Mouse (Mus musculus): Measurements from ENCODE around the gene Armh3. TPM values are rescaled to one million over a fixed set of nuclear protein-coding genes. Genes with fewer than 3 reads are reported as not detected.

Armh3 gene
- total RNA-seq, 1 experiment = 8.0 TPM

GRCm38 (mm10) chr19:45991171-45991570, 7.1 kb downstream of the Armh3 start:
- Histone ChIP-seq H3K36me3 (ENCODE audit: control insufficient read depth, insufficient read depth, low read length, poor library complexity, severe bottlenecking) (peaks cover 6% of the 10 kb centered on the region; the same call in 1 of the 2 replicates), H3K27ac (ENCODE audit: insufficient read depth, low read depth, low read length, poor library complexity, severe bottlenecking) (no peak overlapping the region), H3K9me3 (ENCODE audit: control insufficient read depth, insufficient read depth, low read depth, low read length) (no peaks in the 10 kb centered on the region), H3K4me1 (ENCODE audit: control insufficient read depth in 2 of 2, insufficient read depth in 2 of 2, low read length in 2 of 2, poor library complexity in 1 of 2) (peaks cover 2 to 7% of the 10 kb centered on the region in 2 experiments; a peak in 2 of 4 replicates), H3K4me3 (ENCODE audit: insufficient read depth in 1 of 2, low read depth in 1 of 2, low read length in 2 of 2, poor library complexity in 1 of 2, severe bottlenecking in 1 of 2) (no peak overlapping the region), H3K9ac (ENCODE audit: insufficient read depth, low read depth, low read length, poor library complexity, severe bottlenecking) (peak overlapping the region; percentile 1; the same call in 1 of the 2 replicates)
- in situ Hi-C loops (cut with MboI; ENCODE audit: low sequenced_read_pairs in 2 of 2, unreplicated experiment in 2 of 2) = no loop called here
- DNase-seq (ENCODE audit: low read depth, low spot score) = no peak
- TF ChIP-seq ZC3H11A (IDR thresholded peaks at IDR 0.05; ENCODE audit: borderline replicate concordance, low read depth, low read length) (no peak), HCFC1 (IDR thresholded peaks at IDR 0.05; ENCODE audit: borderline replicate concordance, insufficient read depth, low read length) (no peak), MAFK (IDR thresholded peaks at IDR 0.05; ENCODE audit: insufficient read depth, low read depth, low read length) (no peak), CHD2 (IDR thresholded peaks at IDR 0.05; ENCODE audit: low read depth, low read length) (no peak), ZNF384 (IDR thresholded peaks at IDR 0.05; ENCODE audit: low read depth, low read length) (no peak)

- Histone ChIP-seq H3K9me3 (ENCODE audit: control insufficient read depth, insufficient read depth, low read depth, low read length) (no peaks in the 10 kb centered on the region), H3K27ac (ENCODE audit: insufficient read depth, low read depth, low read length, poor library complexity, severe bottlenecking) (no peak overlapping the region), H3K4me1 (ENCODE audit: control insufficient read depth in 2 of 2, insufficient read depth in 2 of 2, low read length in 2 of 2, poor library complexity in 1 of 2) (peaks cover 2 to 7% of the 10 kb centered on the region in 2 experiments; a peak in 2 of 4 replicates), H3K9ac (ENCODE audit: insufficient read depth, low read depth, low read length, poor library complexity, severe bottlenecking) (no peak overlapping the region), H3K36me3 (ENCODE audit: control insufficient read depth, insufficient read depth, low read length, poor library complexity, severe bottlenecking) (peaks cover 6% of the 10 kb centered on the region; the same call in 1 of the 2 replicates), H3K4me3 (ENCODE audit: insufficient read depth in 1 of 2, low read depth in 1 of 2, low read length in 2 of 2, poor library complexity in 1 of 2, severe bottlenecking in 1 of 2) (no peak overlapping the region)
- in situ Hi-C loops (cut with MboI; ENCODE audit: low sequenced_read_pairs in 2 of 2, unreplicated experiment in 2 of 2) = no loop called here
- no peak for TF ChIP-seq ZNF384 (IDR thresholded peaks at IDR 0.05; ENCODE audit: low read depth, low read length)
- no peak for TF ChIP-seq CHD2 (IDR thresholded peaks at IDR 0.05; ENCODE audit: low read depth, low read length)
- TF ChIP-seq MAFK (IDR thresholded peaks at IDR 0.05; ENCODE audit: insufficient read depth, low read depth, low read length) = no peak
- no peak for TF ChIP-seq ZC3H11A (IDR thresholded peaks at IDR 0.05; ENCODE audit: borderline replicate concordance, low read depth, low read length)
- TF ChIP-seq HCFC1 (IDR thresholded peaks at IDR 0.05; ENCODE audit: borderline replicate concordance, insufficient read depth, low read length) = no peak
- DNase-seq (ENCODE audit: low read depth, low spot score) = no peak
Observed at GRCm38 (mm10) chr19:45988238-45988637, 10.1 kb downstream of the Armh3 start.

DNA sequence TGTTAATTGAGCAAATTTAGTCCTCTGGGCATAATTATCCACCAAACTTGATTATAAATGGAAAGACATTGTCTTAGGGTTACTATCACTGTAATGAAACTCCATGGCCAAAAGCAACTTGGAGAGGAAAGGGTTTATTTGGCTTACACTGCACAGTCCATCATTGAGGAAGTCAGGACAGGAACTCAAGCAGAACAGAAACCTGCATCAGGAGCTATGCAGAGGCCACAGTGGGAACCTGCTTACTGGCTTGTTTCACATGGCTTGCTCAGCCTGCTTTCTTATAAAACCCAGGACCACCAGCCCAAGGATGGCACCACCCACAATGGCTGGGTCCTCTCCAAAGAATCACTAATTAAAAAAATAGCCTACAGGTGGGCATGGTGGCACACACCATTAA, 13.9 kb downstream of the Armh3 start:
- no peaks in the 10 kb centered on the region for H3K9me3 ChIP-seq (ENCODE audit: control insufficient read depth, insufficient read depth, low read depth, low read length)
- H3K36me3 ChIP-seq (ENCODE audit: control insufficient read depth, insufficient read depth, low read length, poor library complexity, severe bottlenecking) = peaks cover 2% of the 10 kb centered on the region; the same call in 1 of the 2 replicates
- H3K27ac ChIP-seq (ENCODE audit: insufficient read depth, low read depth, low read length, poor library complexity, severe bottlenecking) = no peak overlapping the region
- TF ChIP-seq HCFC1 (IDR thresholded peaks at IDR 0.05; ENCODE audit: borderline replicate concordance, insufficient read depth, low read length) = no peak
- no peak for TF ChIP-seq CHD2 (IDR thresholded peaks at IDR 0.05; ENCODE audit: low read depth, low read length)
- no peak for TF ChIP-seq ZC3H11A (IDR thresholded peaks at IDR 0.05; ENCODE audit: borderline replicate concordance, low read depth, low read length)
- no peak for TF ChIP-seq ZNF384 (IDR thresholded peaks at IDR 0.05; ENCODE audit: low read depth, low read length)
- TF ChIP-seq MAFK (IDR thresholded peaks at IDR 0.05; ENCODE audit: insufficient read depth, low read depth, low read length) = no peak
- in situ Hi-C loops (cut with MboI; ENCODE audit: low sequenced_read_pairs in 2 of 2, unreplicated experiment in 2 of 2) = no loop called here
- H3K4me3 ChIP-seq (ENCODE audit: insufficient read depth in 1 of 2, low read depth in 1 of 2, low read length in 2 of 2, poor library complexity in 1 of 2, severe bottlenecking in 1 of 2) = no peak overlapping the region
- H3K4me1 ChIP-seq (ENCODE audit: control insufficient read depth in 2 of 2, insufficient read depth in 2 of 2, low read length in 2 of 2, poor library complexity in 1 of 2) = no peaks in the 10 kb centered on the region
- no peak for DNase-seq (ENCODE audit: low read depth, low spot score)
- no peak overlapping the region for H3K9ac ChIP-seq (ENCODE audit: insufficient read depth, low read depth, low read length, poor library complexity, severe bottlenecking)

DNA sequence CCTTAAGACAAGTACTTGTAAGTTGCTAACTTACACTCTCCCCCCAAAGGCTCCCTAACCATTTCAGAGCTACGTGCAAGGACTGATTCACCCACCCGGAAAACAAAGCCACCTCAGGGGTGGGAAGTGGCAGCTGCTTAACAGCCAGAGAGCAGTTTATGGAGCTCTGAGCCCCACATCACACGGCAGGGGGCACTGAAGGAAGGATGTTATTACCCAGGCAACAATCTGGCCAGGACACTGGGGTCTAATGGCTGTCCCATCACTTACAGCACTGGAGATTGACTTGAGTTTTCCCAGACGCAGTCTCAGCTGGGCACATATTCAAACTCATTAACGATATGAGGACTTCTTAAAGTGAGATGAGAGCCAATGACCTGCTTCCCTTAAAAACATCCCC, 37.5 kb downstream of the Armh3 start:
- in situ Hi-C loops (cut with MboI; ENCODE audit: low sequenced_read_pairs in 2 of 2, unreplicated experiment in 2 of 2) = no loop called here
- no peak overlapping the region for H3K9ac ChIP-seq (ENCODE audit: insufficient read depth, low read depth, low read length, poor library complexity, severe bottlenecking)
- no peak overlapping the region for H3K27ac ChIP-seq (ENCODE audit: insufficient read depth, low read depth, low read length, poor library complexity, severe bottlenecking)
- H3K36me3 ChIP-seq (ENCODE audit: control insufficient read depth, insufficient read depth, low read length, poor library complexity, severe bottlenecking) = peaks cover 12% of the 10 kb centered on the region
- DNase-seq (ENCODE audit: low read depth, low spot score) = no peak
- H3K4me1 ChIP-seq (ENCODE audit: control insufficient read depth in 2 of 2, insufficient read depth in 2 of 2, low read length in 2 of 2, poor library complexity in 1 of 2) = peaks cover 0 to 1% of the 10 kb centered on the region in 2 experiments; a peak in 1 of 4 replicates
- TF ChIP-seq ZC3H11A (IDR thresholded peaks at IDR 0.05; ENCODE audit: borderline replicate concordance, low read depth, low read length) (no peak), ZNF384 (IDR thresholded peaks at IDR 0.05; ENCODE audit: low read depth, low read length) (no peak), CHD2 (IDR thresholded peaks at IDR 0.05; ENCODE audit: low read depth, low read length) (no peak), MAFK (IDR thresholded peaks at IDR 0.05; ENCODE audit: insufficient read depth, low read depth, low read length) (no peak), HCFC1 (IDR thresholded peaks at IDR 0.05; ENCODE audit: borderline replicate concordance, insufficient read depth, low read length) (no peak)
- H3K9me3 ChIP-seq (ENCODE audit: control insufficient read depth, insufficient read depth, low read depth, low read length) = no peaks in the 10 kb centered on the region
- H3K4me3 ChIP-seq (ENCODE audit: insufficient read depth in 1 of 2, low read depth in 1 of 2, low read length in 2 of 2, poor library complexity in 1 of 2, severe bottlenecking in 1 of 2) = no peak overlapping the region
